Mouse (Mus musculus) neural tube, embryonic 15.5 days (tissue): Measurements from ENCODE around the gene Csrp1. TPM values are rescaled to one million over a fixed set of nuclear protein-coding genes. Genes with fewer than 3 reads are reported as not detected.

Source experiments
- ATAC-seq: fragments of 200-750 bp; cut with Nextera tagmentation; 2 replicates; pipeline ENCODE4 v1.8.0; 2017; ENCODE audit warnings: mild to moderate bottlenecking, moderate TSS enrichment, moderate library complexity; ENCODE audit not compliant: low FRiP score
- H3K27ac ChIP-seq: fragments of 300-500 bp; sonication (generic); replicated peaks from 2 replicates; pipeline ENCODE4 v1.5.1; 2015; ENCODE audit warnings: mild to moderate bottlenecking, inconsistent platforms
- H3K27me3 ChIP-seq: fragments of 300-500 bp; sonication (generic); replicated peaks from 2 replicates; pipeline ENCODE4 v1.6.1; 2015; ENCODE audit warnings: inconsistent platforms
- H3K36me3 ChIP-seq: fragments of 300-500 bp; sonication (generic); 2 replicates; pipeline ENCODE4 v1.6.1; 2015; ENCODE audit warnings: inconsistent platforms
- H3K4me1 ChIP-seq: fragments of 300-500 bp; sonication (generic); 2 replicates; pipeline ENCODE4 v1.6.1; 2015; ENCODE audit warnings: inconsistent platforms
- H3K4me2 ChIP-seq: fragments of 300-500 bp; sonication (generic); 2 replicates; pipeline ENCODE4 v1.6.1; 2015; ENCODE audit warnings: inconsistent platforms, mild to moderate bottlenecking, moderate library complexity
- H3K4me3 ChIP-seq: fragments of 300-500 bp; sonication (generic); replicated peaks from 2 replicates; pipeline ENCODE4 v1.5.1; 2015; ENCODE audit warnings: mild to moderate bottlenecking, inconsistent platforms
- H3K9ac ChIP-seq: fragments of 300-500 bp; sonication (generic); replicated peaks from 2 replicates; pipeline ENCODE4 v1.6.1; 2015; ENCODE audit warnings: mild to moderate bottlenecking, inconsistent platforms
- H3K9me3 ChIP-seq: fragments of 300-500 bp; sonication (generic); replicated peaks from 2 replicates; pipeline ENCODE4 v1.6.1; 2016; ENCODE audit warnings: inconsistent platforms
- WGBS: fragments of 180-500 bp; shearing (Covaris S2); methylation state at CpG from one replicate; pipeline ENCODE4 v1.1.7; 2015; ENCODE audit warnings: mixed read lengths; 5-methylcytosine and 5-hydroxymethylcytosine counted together
- polyA plus RNA-seq: library from polyadenylated mRNA; unstranded; fragments of >200 nt; fragmentation: Nextera tagmentation; extraction: Ambion mirVana; gene quantifications from 2 replicates; pipeline ENCODE4 v1.2.1, GENCODE M21; 2015

Gene Csrp1
- polyA plus RNA-seq, 1 experiment from 2014 or later, result 18.8 TPM

- Histone ChIP-seq H3K27me3 (peaks cover 2% of the 10 kb centered on the region; the same call in 1 of the 2 replicates), H3K36me3 (no peaks in the 10 kb centered on the region), H3K4me3 (no peak overlapping the region), H3K9me3 (no peaks in the 10 kb centered on the region), H3K4me2 (no peak overlapping the region), H3K4me1 (peaks cover 17% of the 10 kb centered on the region), H3K9ac (no peak overlapping the region), H3K27ac (no peak overlapping the region)
- no peak for ATAC-seq
- WGBS, result 97% methylated on average over 1 of the region's 1 CpGs
Measured at GRCm38 (mm10) chr1:135777046-135777445, 57.2 kb downstream of the Csrp1 start.

- H3K27ac ChIP-seq, result 0 out of 2 replicates have a peak within 1 kb of the TSS, but pooled peaks have one; percentile 9
- 30% methylated on average over 22 of the region's 22 CpGs for WGBS
- ATAC-seq, result no peak
- H3K4me3 ChIP-seq, result no peak within 1 kb of the TSS
- peaks cover 17% of the 10 kb centered on the region for H3K4me1 ChIP-seq
- no peaks in the 10 kb centered on the region for H3K36me3 ChIP-seq
- no peak within 1 kb of the TSS for H3K4me2 ChIP-seq
- H3K27me3 ChIP-seq, result peaks cover 2% of the 10 kb centered on the region; the same call in 1 of the 2 replicates
- H3K9ac ChIP-seq, result no peak within 1 kb of the TSS
- no peaks in the 10 kb centered on the region for H3K9me3 ChIP-seq
Measured at GRCm38 (mm10) chr1:135778780-135779535, 59.1 kb downstream of the Csrp1 start, which contains the start of gene Tnni1. TSS of gene Tnni1 (plus strand) at chr1:135779434.

DNA sequence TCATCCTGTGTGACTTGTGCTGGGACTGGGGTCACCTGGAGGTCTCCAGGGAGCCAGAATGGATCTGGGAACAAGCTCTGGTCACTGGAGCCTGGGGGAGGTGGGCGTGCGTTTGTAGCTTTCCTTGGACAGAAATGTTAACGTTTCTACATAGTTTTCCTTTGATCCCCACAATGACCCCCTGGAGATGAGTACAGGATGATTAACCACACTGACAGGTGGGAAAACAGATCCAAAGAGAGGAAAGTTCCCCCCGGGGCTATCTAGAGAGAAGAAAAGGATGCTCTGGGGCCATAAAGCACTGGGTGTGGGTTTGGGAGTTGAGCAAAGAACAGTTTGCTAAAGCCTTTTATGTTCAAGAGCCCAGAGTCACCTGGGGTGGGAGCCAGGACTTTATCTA is 60.8 kb downstream of the Csrp1 start:
- Histone ChIP-seq H3K36me3 (no peaks in the 10 kb centered on the region), H3K27me3 (peaks cover 2% of the 10 kb centered on the region; the same call in 1 of the 2 replicates), H3K4me1 (peaks cover 17% of the 10 kb centered on the region), H3K9ac (no peak overlapping the region), H3K27ac (no peak overlapping the region), H3K4me3 (no peak overlapping the region), H3K9me3 (no peaks in the 10 kb centered on the region), H3K4me2 (no peak overlapping the region)
- ATAC-seq, result no peak
- WGBS, result 22% methylated on average over 4 of the region's 4 CpGs

DNA sequence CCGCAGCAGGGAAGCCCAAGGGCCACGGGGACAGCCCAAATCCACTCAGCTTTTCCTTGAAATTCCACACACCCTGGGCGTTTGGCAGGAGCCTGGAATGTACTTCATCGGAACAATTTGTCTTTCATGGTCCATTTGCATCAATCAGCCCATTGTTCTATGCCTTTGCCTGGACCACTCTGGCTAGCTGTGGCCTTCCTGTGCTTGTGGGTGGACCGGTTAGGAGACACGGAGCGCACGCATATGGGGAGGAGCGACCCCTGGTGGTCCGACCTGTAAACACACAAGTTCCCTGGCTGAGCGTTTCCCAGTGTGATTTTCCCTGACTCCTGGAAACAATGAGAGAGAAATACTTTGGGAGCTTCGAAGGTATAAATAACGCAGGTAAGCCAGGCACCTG is 61.4 kb downstream of the Csrp1 start:
- Histone ChIP-seq H3K4me1 (peaks cover 17% of the 10 kb centered on the region), H3K4me3 (no peak overlapping the region), H3K9me3 (no peaks in the 10 kb centered on the region), H3K4me2 (no peak overlapping the region), H3K36me3 (no peaks in the 10 kb centered on the region), H3K27ac (no peak overlapping the region), H3K9ac (no peak overlapping the region), H3K27me3 (peaks cover 2% of the 10 kb centered on the region; the same call in 1 of the 2 replicates)
- ATAC-seq, result peak; percentile 76; the same call in 1 of the 2 replicates
- 8% methylated on average over 13 of the region's 13 CpGs for WGBS

DNA sequence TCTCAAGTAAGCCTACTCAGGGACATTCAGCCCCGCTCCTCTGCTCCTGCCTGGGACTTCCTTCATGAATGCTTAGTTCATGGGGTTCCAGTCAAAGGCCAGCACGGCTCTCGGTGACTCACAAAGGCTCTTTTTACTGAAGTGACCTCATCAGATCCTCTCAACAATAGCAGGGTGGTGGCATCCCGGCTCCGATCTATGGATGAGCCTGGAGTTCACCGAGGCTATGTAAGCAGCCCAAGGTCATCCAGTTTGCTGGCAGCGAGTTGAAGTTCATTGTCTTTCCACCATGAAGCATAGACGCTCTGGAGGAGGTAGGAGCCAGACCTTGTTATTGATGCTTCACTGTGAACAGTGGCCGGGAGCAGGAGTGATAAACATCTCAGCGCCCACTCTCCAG is 63.0 kb downstream of the Csrp1 start:
- Histone ChIP-seq H3K4me2 (no peak overlapping the region), H3K9me3 (no peaks in the 10 kb centered on the region), H3K4me3 (no peak overlapping the region), H3K27ac (no peak overlapping the region), H3K36me3 (no peaks in the 10 kb centered on the region), H3K4me1 (peaks cover 17% of the 10 kb centered on the region), H3K9ac (no peak overlapping the region), H3K27me3 (peaks cover 2% of the 10 kb centered on the region; the same call in 1 of the 2 replicates)
- 22% methylated on average over 10 of the region's 10 CpGs for WGBS
- no peak for ATAC-seq

DNA sequence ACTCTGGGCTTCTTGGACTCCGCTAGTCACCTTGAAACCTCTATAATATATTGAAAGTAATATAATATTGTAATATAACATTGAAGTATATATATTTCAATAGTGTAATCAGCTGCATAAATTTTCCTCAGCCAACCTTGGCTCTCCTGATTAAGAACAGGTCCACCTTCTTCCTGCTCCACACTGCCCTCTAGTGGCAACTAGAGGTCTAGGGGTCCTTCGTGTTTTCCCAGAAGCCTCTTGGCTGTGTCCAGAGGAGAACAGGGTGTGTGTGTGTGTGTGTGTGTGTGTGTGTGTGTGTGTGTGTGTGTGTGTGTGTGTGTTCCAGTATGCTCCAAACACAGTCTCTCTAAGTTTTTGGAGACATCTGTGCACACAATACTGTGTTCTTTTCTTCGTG is 67.9 kb downstream of the Csrp1 start:
- ATAC-seq, result no peak

DNA sequence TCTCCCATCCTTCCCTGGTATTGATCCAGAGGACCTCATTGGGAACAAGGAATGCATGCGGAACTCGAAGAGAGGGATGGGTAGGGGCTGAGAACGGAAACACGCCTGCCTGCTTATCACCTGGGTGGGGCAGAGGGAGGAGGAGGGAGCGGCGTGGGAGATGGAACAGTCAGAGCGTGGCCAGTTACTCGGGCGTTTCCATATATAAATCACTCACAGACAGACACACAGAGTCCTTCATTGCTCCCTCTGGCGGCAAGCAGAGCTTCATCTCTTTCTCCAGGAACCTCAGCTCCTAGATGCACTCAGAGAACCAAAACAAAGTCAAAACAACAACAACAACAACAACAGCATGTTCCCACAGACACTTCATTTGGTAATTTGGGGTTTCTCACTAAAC is 68.8 kb downstream of the Csrp1 start:
- H3K4me2 ChIP-seq, result 0 out of 2 replicates have a peak overlapping the region, but pooled peaks have one; percentile 22
- no peak; the same call in 1 of the 2 replicates for ATAC-seq
- 34% methylated on average over 10 of the region's 10 CpGs for WGBS

More for the DNA sequence above, 67.9 kb downstream of the Csrp1 start:
- H3K4me2 ChIP-seq, result no peak overlapping the region
- H3K27me3 ChIP-seq, result no peaks in the 10 kb centered on the region; the same call in 1 of the 2 replicates
- no peaks in the 10 kb centered on the region for H3K36me3 ChIP-seq
- no peak overlapping the region for H3K4me3 ChIP-seq
- 0 out of 2 replicates have a peak, but pooled peaks cover 3% of the 10 kb centered on the region for H3K4me1 ChIP-seq
- 46% methylated on average over 3 of the region's 3 CpGs for WGBS
- H3K9me3 ChIP-seq, result no peaks in the 10 kb centered on the region
- H3K9ac ChIP-seq, result no peak overlapping the region
- no peak overlapping the region for H3K27ac ChIP-seq

DNA sequence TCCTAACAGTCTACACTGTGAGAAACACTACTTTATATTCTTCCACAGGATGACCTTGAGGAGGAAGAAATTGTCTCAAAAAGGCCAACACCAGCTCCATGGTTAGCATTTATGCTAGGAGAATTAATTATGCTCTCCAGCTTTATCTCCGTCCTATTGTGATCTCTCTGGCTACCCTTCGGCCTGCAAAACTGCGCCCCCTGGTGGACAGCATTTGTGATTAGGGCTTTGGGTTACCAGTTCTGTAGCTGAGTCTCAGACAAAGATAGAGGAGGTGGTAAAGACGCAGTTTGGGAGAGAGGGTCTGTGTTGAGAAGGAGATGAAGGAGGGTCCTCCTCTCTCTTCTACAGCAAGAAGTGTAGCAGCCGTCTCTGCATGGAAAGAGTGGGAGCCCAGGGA is 70.0 kb downstream of the Csrp1 start:
- Histone ChIP-seq H3K9me3 (no peaks in the 10 kb centered on the region), H3K36me3 (no peaks in the 10 kb centered on the region), H3K27ac (no peak overlapping the region), H3K4me1 (peaks cover 17% of the 10 kb centered on the region), H3K4me2 (no peak overlapping the region), H3K9ac (no peak overlapping the region), H3K4me3 (no peak overlapping the region), H3K27me3 (peaks cover 13% of the 10 kb centered on the region; the same call in 1 of the 2 replicates)
- ATAC-seq, result no peak
- 10% methylated on average over 5 of the region's 5 CpGs for WGBS

More for the DNA sequence above, 68.8 kb downstream of the Csrp1 start:
- Histone ChIP-seq H3K27me3 (peaks cover 5% of the 10 kb centered on the region; the same call in 1 of the 2 replicates), H3K9me3 (no peaks in the 10 kb centered on the region), H3K4me1 (peaks cover 7% of the 10 kb centered on the region), H3K27ac (no peak overlapping the region), H3K36me3 (no peaks in the 10 kb centered on the region), H3K9ac (no peak overlapping the region), H3K4me3 (no peak overlapping the region)

DNA sequence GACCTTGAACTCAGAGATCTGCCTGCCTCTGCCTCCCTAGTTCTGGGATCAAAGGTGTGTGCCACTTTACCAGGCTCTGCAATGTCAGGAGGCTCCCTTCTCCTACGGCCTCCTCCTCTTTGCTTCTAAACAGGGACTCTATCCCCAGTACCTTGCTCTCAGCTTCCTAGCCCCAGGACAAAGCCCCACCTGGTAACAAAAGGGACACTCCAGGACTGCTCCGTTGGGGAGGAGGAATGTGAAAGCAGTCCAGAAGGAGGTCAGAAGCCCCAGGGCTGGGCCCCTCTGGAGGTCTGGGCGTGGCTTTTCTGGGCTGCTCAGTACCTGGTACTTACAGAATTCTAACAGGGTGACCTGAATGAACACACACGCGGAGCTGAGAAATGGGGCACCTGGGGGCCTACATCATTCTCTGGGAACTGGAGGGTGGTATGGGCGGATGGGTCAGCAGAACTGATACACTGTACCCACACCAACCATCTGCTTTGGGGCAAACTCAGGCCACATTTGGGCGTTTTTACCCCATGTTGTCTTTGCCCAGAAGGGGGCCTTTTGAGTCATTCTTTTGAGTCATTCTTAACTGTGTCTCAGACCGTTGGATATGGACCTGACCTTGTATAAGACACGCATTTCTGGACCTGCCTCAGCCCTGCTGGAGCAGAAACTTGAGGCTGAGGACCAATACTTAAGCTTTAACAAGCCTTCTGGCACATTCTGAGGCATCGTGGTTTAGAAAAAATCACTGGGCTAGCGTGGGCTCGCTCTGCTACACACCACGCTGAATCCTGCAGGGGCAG is 72.5 kb downstream of the Csrp1 start:
- Histone ChIP-seq H3K27ac (no peak overlapping the region), H3K9me3 (no peaks in the 10 kb centered on the region), H3K9ac (no peak overlapping the region), H3K4me2 (no peak overlapping the region), H3K36me3 (no peaks in the 10 kb centered on the region), H3K4me1 (peaks cover 18% of the 10 kb centered on the region), H3K27me3 (peaks cover 15% of the 10 kb centered on the region; the same call in 1 of the 2 replicates), H3K4me3 (no peak overlapping the region)
- 69% methylated on average over 13 of the region's 13 CpGs for WGBS
- no peak for ATAC-seq

DNA sequence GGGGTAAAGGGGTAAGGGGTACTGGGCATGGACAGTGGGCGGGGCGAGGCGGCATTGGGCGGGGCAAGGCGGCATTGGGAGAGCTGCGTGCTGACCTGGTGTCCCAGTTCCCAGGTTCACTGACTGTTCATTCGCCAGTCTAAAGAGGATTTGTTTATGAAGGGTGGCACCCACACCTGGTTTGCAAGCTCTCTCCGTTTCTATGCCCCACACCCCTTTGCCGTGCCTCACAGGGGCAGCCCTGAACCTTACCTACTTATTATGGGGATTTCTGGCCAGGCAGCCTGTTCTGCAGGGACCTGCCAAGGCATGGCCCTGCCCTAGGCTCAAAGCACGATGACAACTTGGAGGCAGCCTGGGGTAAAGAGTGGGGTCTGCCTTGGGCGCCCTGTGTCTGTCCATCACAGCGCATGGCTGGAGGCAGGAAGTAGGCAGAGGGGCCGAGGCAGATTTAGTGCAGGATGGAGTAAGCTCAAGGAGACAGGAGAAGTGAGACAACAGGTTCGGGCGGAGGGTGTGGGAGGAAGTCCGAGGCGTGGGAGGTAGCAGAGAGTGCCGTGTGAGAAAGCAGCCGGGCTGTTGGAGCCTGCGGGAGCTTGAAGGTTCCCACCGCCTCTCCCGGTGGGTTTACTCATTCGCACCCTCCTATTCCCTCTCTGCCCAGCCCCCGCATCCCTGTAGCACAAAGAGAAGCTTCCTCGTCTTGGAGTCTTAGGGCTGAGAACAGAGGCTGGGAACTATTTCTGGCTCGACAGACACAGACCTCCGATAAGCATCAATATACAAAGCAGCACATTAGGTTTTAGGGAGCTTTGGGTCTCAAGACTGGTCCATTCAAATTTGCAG is 73.7 kb downstream of the Csrp1 start:
- Histone ChIP-seq H3K4me3 (0 out of 2 replicates have a peak overlapping the region, but pooled peaks have one; percentile 1), H3K4me2 (peak overlapping the region; percentile 48), H3K9ac (no peak overlapping the region), H3K27me3 (peaks cover 15% of the 10 kb centered on the region; the same call in 1 of the 2 replicates), H3K9me3 (no peaks in the 10 kb centered on the region), H3K27ac (no peak overlapping the region), H3K36me3 (no peaks in the 10 kb centered on the region), H3K4me1 (peaks cover 18% of the 10 kb centered on the region)
- WGBS, result 20% methylated on average over 27 of the region's 27 CpGs
- 0 out of 2 replicates have a peak, but pooled peaks have one; percentile 15 for ATAC-seq
